Mouse (Mus musculus) limb, embryonic 15.5 days (tissue): Measurements from ENCODE around the gene Sphk1. TPM values are rescaled to one million over a fixed set of nuclear protein-coding genes. Genes with fewer than 3 reads are reported as not detected.
A peak's percentile ranks its signal among the peaks of the same experiment; 100 is the strongest.
"Not testable (repeated sequence)": the region's sequence is repeated elsewhere in the genome, so short reads cannot be mapped to it uniquely, and the experiment has no call there.

Experiments
- ATAC-seq: fragments of 200-750 bp; cut with Nextera tagmentation; 2 replicates; pipeline ENCODE4 v1.8.0; 2017; ENCODE audit warnings: low read depth, moderate TSS enrichment; ENCODE audit not compliant: insufficient number of reproducible peaks, low FRiP score, low TSS enrichment
- H3K27ac ChIP-seq: fragments of 300-500 bp; sonication (generic); 2 replicates; pipeline ENCODE4 v1.5.1; 2015; ENCODE audit warnings: moderate library complexity, mild to moderate bottlenecking, inconsistent platforms
- H3K27me3 ChIP-seq: fragments of 300-500 bp; sonication (generic); 2 replicates; pipeline ENCODE4 v1.6.1; 2015; ENCODE audit warnings: inconsistent platforms
- H3K36me3 ChIP-seq: fragments of 300-500 bp; sonication (generic); 2 replicates; pipeline ENCODE4 v1.6.1; 2015; ENCODE audit warnings: inconsistent platforms
- H3K4me1 ChIP-seq: fragments of 300-500 bp; sonication (generic); 2 replicates; pipeline ENCODE4 v1.6.1; 2015; ENCODE audit warnings: inconsistent platforms
- H3K4me2 ChIP-seq: fragments of 300-500 bp; sonication (generic); 2 replicates; pipeline ENCODE4 v1.6.1; 2015; ENCODE audit warnings: mild to moderate bottlenecking, inconsistent platforms
- H3K4me3 ChIP-seq: fragments of 300-500 bp; sonication (generic); 2 replicates; pipeline ENCODE4 v1.5.1; 2015; ENCODE audit warnings: mild to moderate bottlenecking, inconsistent platforms
- H3K9ac ChIP-seq: fragments of 300-500 bp; sonication (generic); 2 replicates; pipeline ENCODE4 v1.6.1; 2015; ENCODE audit warnings: inconsistent platforms
- H3K9me3 ChIP-seq: fragments of 300-500 bp; sonication (generic); 2 replicates; pipeline ENCODE4 v1.6.1; 2016; ENCODE audit warnings: inconsistent platforms
- WGBS: fragments of 180-500 bp; shearing (Covaris S2); methylation state at CpG from one replicate; pipeline ENCODE4 v1.1.7; 2015; 5-methylcytosine and 5-hydroxymethylcytosine counted together
- polyA plus RNA-seq: library from polyadenylated mRNA; unstranded; fragments of >200 nt; fragmentation: Nextera tagmentation; extraction: Ambion mirVana; gene quantifications from 2 replicates; pipeline ENCODE4 v1.2.1, GENCODE M21; 2015

The Sphk1 gene
- polyA plus RNA-seq, result 7.7 and 11.2 TPM in 2 replicates

GRCm38 (mm10) chr11:116530187-116531147 is at the start of gene Sphk1:
TSS of gene Sphk1 (plus strand) at chr11:116530925.
- 0 out of 2 replicates have a peak within 1 kb of the TSS, but pooled peaks have one; percentile 37 for H3K9ac ChIP-seq
- 47% methylated on average over 11 of the region's 11 CpGs for WGBS
- H3K9me3 ChIP-seq, result no peaks in the 10 kb centered on the region
- H3K4me1 ChIP-seq, result peaks cover 37% of the 10 kb centered on the region
- no peak within 1 kb of the TSS for H3K27ac ChIP-seq
- peak within 1 kb of the TSS; percentile 99 for H3K4me2 ChIP-seq
- H3K27me3 ChIP-seq, result peaks cover 48% of the 10 kb centered on the region
- H3K36me3 ChIP-seq, result no peaks in the 10 kb centered on the region
- H3K4me3 ChIP-seq, result peak within 1 kb of the TSS; percentile 56
- no peak for ATAC-seq

GRCm38 (mm10) chr11:116480975-116481374 is 49.8 kb upstream of the Sphk1 start:
- no peaks in the 10 kb centered on the region for H3K27me3 ChIP-seq
- H3K4me1 ChIP-seq, result no peaks in the 10 kb centered on the region
- H3K9ac ChIP-seq, result no peak overlapping the region
- H3K27ac ChIP-seq, result no peak overlapping the region
- 94% methylated on average over 8 of the region's 8 CpGs for WGBS
- no peaks in the 10 kb centered on the region for H3K9me3 ChIP-seq
- peaks cover 97% of the 10 kb centered on the region for H3K36me3 ChIP-seq
- H3K4me3 ChIP-seq, result no peak overlapping the region
- no peak for ATAC-seq
- no peak overlapping the region for H3K4me2 ChIP-seq

- Histone ChIP-seq H3K9ac (no peak overlapping the region), H3K4me2 (no peak overlapping the region), H3K27ac (no peak overlapping the region), H3K4me3 (no peak overlapping the region), H3K9me3 (no peaks in the 10 kb centered on the region), H3K36me3 (peaks cover 97% of the 10 kb centered on the region), H3K4me1 (no peaks in the 10 kb centered on the region), H3K27me3 (no peaks in the 10 kb centered on the region)
- no peak for ATAC-seq
- 87% methylated on average over 7 of the region's 7 CpGs for WGBS
Observed at GRCm38 (mm10) chr11:116481776-116482175, 48.9 kb upstream of the Sphk1 start.

GRCm38 (mm10) chr11:116484261-116484660 is 46.5 kb upstream of the Sphk1 start:
- peaks cover 8% of the 10 kb centered on the region for H3K4me1 ChIP-seq
- no peaks in the 10 kb centered on the region for H3K27me3 ChIP-seq
- no peaks in the 10 kb centered on the region for H3K9me3 ChIP-seq
- H3K4me3 ChIP-seq, result no peak overlapping the region
- H3K4me2 ChIP-seq, result no peak overlapping the region
- WGBS, result 87% methylated on average over 8 of the region's 8 CpGs
- no peak for ATAC-seq
- no peak overlapping the region for H3K9ac ChIP-seq
- no peak overlapping the region for H3K27ac ChIP-seq
- H3K36me3 ChIP-seq, result peaks cover 83% of the 10 kb centered on the region

GRCm38 (mm10) chr11:116488207-116488606 is 42.5 kb upstream of the Sphk1 start:
- Histone ChIP-seq H3K27ac (no peak overlapping the region), H3K4me2 (no peak overlapping the region), H3K4me1 (peaks cover 13% of the 10 kb centered on the region), H3K4me3 (no peak overlapping the region), H3K36me3 (peaks cover 47% of the 10 kb centered on the region), H3K9me3 (no peaks in the 10 kb centered on the region), H3K27me3 (no peaks in the 10 kb centered on the region), H3K9ac (no peak overlapping the region)
- ATAC-seq, result no peak

- H3K4me1 ChIP-seq, result peaks cover 13% of the 10 kb centered on the region
- peak overlapping the region; percentile 88; the same call in 1 of the 2 replicates for H3K9ac ChIP-seq
- ATAC-seq, result no peak
- no peaks in the 10 kb centered on the region for H3K9me3 ChIP-seq
- no peaks in the 10 kb centered on the region for H3K27me3 ChIP-seq
- peaks cover 40% of the 10 kb centered on the region for H3K36me3 ChIP-seq
- H3K4me2 ChIP-seq, result peak overlapping the region; percentile 58
- WGBS, result 72% methylated on average over 14 of the region's 14 CpGs
- peak overlapping the region; percentile 88; the same call in 1 of the 2 replicates for H3K27ac ChIP-seq
- peak overlapping the region; percentile 71 for H3K4me3 ChIP-seq
Observed at GRCm38 (mm10) chr11:116488693-116489375, 41.9 kb upstream of the Sphk1 start.

- Histone ChIP-seq H3K36me3 (peaks cover 31% of the 10 kb centered on the region), H3K27me3 (no peaks in the 10 kb centered on the region), H3K4me2 (peak overlapping the region; percentile 58), H3K9me3 (no peaks in the 10 kb centered on the region), H3K9ac (peak overlapping the region; percentile 88), H3K4me3 (peak overlapping the region; percentile 71), H3K4me1 (peaks cover 14% of the 10 kb centered on the region), H3K27ac (peak overlapping the region; percentile 88)
- under 1% methylated on average over 35 of the region's 39 CpGs for WGBS
- ATAC-seq, result peak; percentile 12; the same call in 1 of the 2 replicates
Observed at GRCm38 (mm10) chr11:116489771-116490231, 40.9 kb upstream of the Sphk1 start.

GRCm38 (mm10) chr11:116490232-116491107 is 40.3 kb upstream of the Sphk1 start:
- Histone ChIP-seq H3K4me3 (peak overlapping the region; percentile 71), H3K9ac (peak overlapping the region; percentile 88), H3K4me1 (peaks cover 17% of the 10 kb centered on the region), H3K36me3 (peaks cover 24% of the 10 kb centered on the region), H3K9me3 (no peaks in the 10 kb centered on the region), H3K4me2 (peak overlapping the region; percentile 58), H3K27ac (peak overlapping the region; percentile 88), H3K27me3 (no peaks in the 10 kb centered on the region)
- ATAC-seq, result peak; percentile 89
- WGBS, result under 1% methylated on average over 45 of the region's 62 CpGs

GRCm38 (mm10) chr11:116491338-116491737 is 39.4 kb upstream of the Sphk1 start:
- no peak overlapping the region for H3K9ac ChIP-seq
- 70% methylated on average over 6 of the region's 6 CpGs for WGBS
- H3K27me3 ChIP-seq, result no peaks in the 10 kb centered on the region
- no peak overlapping the region; the same call in 1 of the 2 replicates for H3K4me2 ChIP-seq
- H3K36me3 ChIP-seq, result peaks cover 15% of the 10 kb centered on the region
- no peak for ATAC-seq
- H3K9me3 ChIP-seq, result no peaks in the 10 kb centered on the region
- peaks cover 17% of the 10 kb centered on the region for H3K4me1 ChIP-seq
- H3K4me3 ChIP-seq, result no peak overlapping the region
- H3K27ac ChIP-seq, result no peak overlapping the region

- peaks cover 17% of the 10 kb centered on the region for H3K4me1 ChIP-seq
- not testable (repeated sequence) for H3K9me3 ChIP-seq, H3K27ac ChIP-seq, H3K4me3 ChIP-seq, H3K9ac ChIP-seq, ATAC-seq, H3K36me3 ChIP-seq, H3K4me2 ChIP-seq, H3K27me3 ChIP-seq
- WGBS, result 76% methylated on average over 1 of the region's 1 CpGs
Observed at GRCm38 (mm10) chr11:116492507-116492906, 38.2 kb upstream of the Sphk1 start.

GRCm38 (mm10) chr11:116493191-116493590 is 37.5 kb upstream of the Sphk1 start:
- Histone ChIP-seq H3K4me1 (peaks cover 17% of the 10 kb centered on the region), H3K4me2 (no peak overlapping the region), H3K27me3 (no peaks in the 10 kb centered on the region), H3K9ac (no peak overlapping the region), H3K36me3 (no peaks in the 10 kb centered on the region), H3K27ac (no peak overlapping the region), H3K4me3 (no peak overlapping the region), H3K9me3 (no peaks in the 10 kb centered on the region)
- 75% methylated on average over 5 of the region's 5 CpGs for WGBS
- ATAC-seq, result no peak
